Mouse (Mus musculus) olfactory bulb, adult 2 months (tissue): ENCODE data around the gene Slc9a8.

Source experiments
- CTCF ChIP-seq: fragments of 200-500 bp; IDR thresholded peaks from 2 replicates; pipeline ENCODE4 v1.5.1; 2012; ENCODE audit warnings: low read depth, mild to moderate bottlenecking, low read length, moderate library complexity; ENCODE audit not compliant: insufficient read depth
- POLR2A ChIP-seq: fragments of 200-500 bp; IDR thresholded peaks from 2 replicates; pipeline ENCODE4 v1.6.1; 2012; ENCODE audit warnings: mild to moderate bottlenecking, low read depth, low read length, moderate library complexity; ENCODE audit not compliant: insufficient read depth

GRCm38 (mm10) chr2:167471585-167471984 is 50.1 kb downstream of the Slc9a8 start:
- no peak for TF ChIP-seq CTCF
- TF ChIP-seq POLR2A: no peak
